Mouse (Mus musculus) limb, embryonic 10.5 days (tissue): ENCODE results near the gene Cyp2c40. TPM values are rescaled to one million over a fixed set of nuclear protein-coding genes. Genes with fewer than 3 reads are reported as not detected.
"Not testable (repeated sequence)": the region's sequence is repeated elsewhere in the genome, so short reads cannot be mapped to it uniquely, and the experiment has no call there.

Experiments
- DNase-seq: peaks from one replicate; pipeline ENCODE4 v3.0.0-alpha.2; 2017; ENCODE audit warnings: low spot score
- H3K27ac ChIP-seq: fragments of 300-500 bp; sonication (generic); 2 replicates; pipeline ENCODE4 v1.5.1; 2016; ENCODE audit warnings: mild to moderate bottlenecking
- H3K27me3 ChIP-seq: fragments of 300-500 bp; sonication (generic); 2 replicates; pipeline ENCODE4 v1.6.1; 2016; ENCODE audit warnings: low read depth, mild to moderate bottlenecking; ENCODE audit not compliant: poor library complexity, severe bottlenecking
- H3K36me3 ChIP-seq: fragments of 300-500 bp; sonication (generic); 2 replicates; pipeline ENCODE4 v1.6.1; 2016; ENCODE audit warnings: mild to moderate bottlenecking, moderate library complexity
- H3K4me1 ChIP-seq: fragments of 300-500 bp; sonication (generic); 2 replicates; pipeline ENCODE4 v1.6.1; 2016
- H3K4me3 ChIP-seq: fragments of 300-500 bp; sonication (generic); 2 replicates; pipeline ENCODE4 v1.5.1; 2016; ENCODE audit warnings: mild to moderate bottlenecking, moderate library complexity
- H3K9me3 ChIP-seq: fragments of 300-500 bp; sonication (generic); replicated peaks from 2 replicates; pipeline ENCODE4 v1.6.1; 2016; ENCODE audit warnings: mild to moderate bottlenecking
- WGBS: fragments of 180-500 bp; shearing (Covaris S2); methylation state at CpG from one replicate; pipeline ENCODE4 v1.1.7; 2016; 5-methylcytosine and 5-hydroxymethylcytosine counted together
- polyA plus RNA-seq: library from polyadenylated mRNA; unstranded; fragments of >200 nt; fragmentation: Nextera tagmentation; extraction: Ambion mirVana; gene quantifications from 2 replicates; pipeline ENCODE4 v1.2.1, GENCODE M21; 2016

The Cyp2c40 gene
- not detected in 2 replicates for polyA plus RNA-seq

DNA sequence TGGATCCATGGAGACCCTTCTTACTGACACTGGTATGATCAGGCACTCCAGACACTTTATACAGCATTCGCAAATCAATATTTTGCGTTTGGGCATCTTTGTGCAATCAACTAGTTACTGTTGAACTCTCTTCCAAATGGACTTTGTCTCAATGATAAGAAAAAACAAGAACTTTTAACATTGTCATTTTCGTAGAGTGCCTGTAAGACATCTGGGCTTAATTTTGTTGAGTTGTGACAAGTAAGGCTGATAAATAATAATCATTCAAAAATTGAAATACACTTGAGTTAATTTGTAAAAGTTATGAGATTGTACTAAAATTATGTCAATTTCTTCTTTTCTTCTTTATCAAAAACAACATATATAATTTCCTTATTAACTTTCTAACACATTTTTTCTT is at the start of gene Cyp2c40:
Gene Cyp2c40, minus strand, starts transcription at position 101 of the 400 bp plus-strand sequence.
- H3K27ac ChIP-seq: not testable (repeated sequence)
- WGBS: 94% methylated on average over 3 of the region's 3 CpGs

DNA sequence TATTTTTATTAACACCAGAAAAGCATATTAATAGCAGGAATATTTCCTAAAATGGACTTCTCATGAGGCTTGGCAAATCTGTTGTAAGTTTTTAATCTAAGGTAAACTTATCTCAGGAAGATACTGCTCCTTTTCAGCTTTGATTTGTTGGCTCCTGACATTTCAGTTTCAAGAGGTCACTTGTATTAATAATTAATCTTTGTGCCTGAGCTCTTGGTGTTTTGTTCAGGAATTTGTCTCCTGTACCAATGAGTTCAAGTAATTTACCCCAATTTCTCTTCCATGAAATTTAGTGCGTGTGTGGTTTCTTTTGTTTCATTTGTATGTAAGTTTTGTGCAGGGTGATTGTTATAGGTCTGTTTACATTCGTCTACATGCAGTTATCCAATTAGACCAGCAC is 8.3 kb upstream of the Cyp2c40 start:
- H3K36me3 ChIP-seq, H3K27ac ChIP-seq, H3K9me3 ChIP-seq, H3K27me3 ChIP-seq, H3K4me3 ChIP-seq, DNase-seq, H3K4me1 ChIP-seq: not testable (repeated sequence)
- 81% methylated on average over 2 of the region's 2 CpGs for WGBS

More for the DNA sequence above, at the start of gene Cyp2c40:
- not testable (repeated sequence) for DNase-seq, H3K4me3 ChIP-seq, H3K9me3 ChIP-seq, H3K27me3 ChIP-seq, H3K36me3 ChIP-seq, H3K4me1 ChIP-seq

GRCm38 (mm10) chr19:39816400-39816799 is 3.8 kb upstream of the Cyp2c40 start:
- 82% methylated on average over 1 of the region's 1 CpGs for WGBS
- not testable (repeated sequence) for H3K4me1 ChIP-seq, H3K27ac ChIP-seq

GRCm38 (mm10) chr19:39815991-39816390 is 3.4 kb upstream of the Cyp2c40 start:
- not testable (repeated sequence) for H3K4me1 ChIP-seq, H3K27me3 ChIP-seq, DNase-seq, H3K9me3 ChIP-seq, H3K27ac ChIP-seq, H3K4me3 ChIP-seq, H3K36me3 ChIP-seq
- 78% methylated on average over 4 of the region's 4 CpGs for WGBS

More at GRCm38 (mm10) chr19:39816400-39816799, 3.8 kb upstream of the Cyp2c40 start:
- H3K36me3 ChIP-seq, H3K4me3 ChIP-seq, H3K27me3 ChIP-seq, DNase-seq, H3K9me3 ChIP-seq: not testable (repeated sequence)

GRCm38 (mm10) chr19:39785458-39785857 is 27.2 kb downstream of the Cyp2c40 start:
- 75% methylated on average over 2 of the region's 2 CpGs for WGBS
- not testable (repeated sequence) for H3K9me3 ChIP-seq, H3K4me3 ChIP-seq, DNase-seq, H3K27me3 ChIP-seq, H3K4me1 ChIP-seq, H3K27ac ChIP-seq, H3K36me3 ChIP-seq

DNA sequence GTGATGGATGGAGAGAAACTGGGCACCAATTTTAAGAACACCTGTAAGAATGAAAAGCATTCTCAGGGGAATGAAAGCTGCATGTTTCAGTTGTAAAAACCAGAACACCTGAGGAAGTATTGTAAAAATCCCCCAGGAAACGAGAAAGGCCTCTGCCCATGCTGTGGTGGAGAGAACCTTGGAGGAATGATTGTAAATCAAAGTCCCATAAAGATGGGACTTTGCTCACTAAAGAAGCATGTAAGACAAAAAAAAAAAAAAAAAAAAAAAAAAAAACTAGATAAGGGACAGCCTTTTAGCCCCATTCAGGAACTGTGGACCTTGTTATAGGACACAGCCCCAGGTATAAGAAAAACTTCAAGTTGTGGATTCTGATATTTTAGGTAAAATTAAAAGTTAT is 67.3 kb downstream of the Cyp2c40 start:
- H3K36me3 ChIP-seq: no peaks in the 10 kb centered on the region
- no peaks in the 10 kb centered on the region for H3K9me3 ChIP-seq
- H3K27ac ChIP-seq: no peak overlapping the region
- no peaks in the 10 kb centered on the region for H3K27me3 ChIP-seq
- 60% methylated on average over 1 of the region's 1 CpGs for WGBS
- H3K4me1 ChIP-seq: no peaks in the 10 kb centered on the region
- no peak for DNase-seq
- no peak overlapping the region for H3K4me3 ChIP-seq

DNA sequence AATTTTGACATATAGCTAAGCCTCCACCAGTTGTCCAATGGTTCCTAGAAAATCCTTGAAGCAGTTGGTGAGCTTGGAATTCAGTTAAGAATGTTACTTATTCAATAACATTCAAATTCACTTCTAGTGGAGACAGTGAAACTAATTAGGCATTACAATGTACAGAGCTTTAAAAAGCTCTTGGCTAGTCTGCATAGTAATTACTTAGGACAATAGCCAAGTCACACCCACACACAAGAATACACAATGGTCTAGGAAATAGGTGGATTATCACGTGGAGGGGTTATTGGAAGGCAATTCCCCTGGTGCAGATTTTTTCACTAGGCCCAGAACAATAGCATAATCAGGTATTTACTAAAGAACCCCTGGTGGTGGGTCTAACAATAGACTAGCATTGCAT is 68.3 kb downstream of the Cyp2c40 start:
- not testable (repeated sequence) for H3K36me3 ChIP-seq, H3K4me3 ChIP-seq, H3K27ac ChIP-seq, H3K4me1 ChIP-seq, H3K27me3 ChIP-seq, DNase-seq, H3K9me3 ChIP-seq
- WGBS: 63% methylated on average over 1 of the region's 1 CpGs

GRCm38 (mm10) chr19:39740920-39741319 is 71.7 kb downstream of the Cyp2c40 start, which contains the start of gene Cyp2c68:
Gene Cyp2c68, minus strand, starts transcription at chr19:39741054.
- H3K9me3 ChIP-seq: no peaks in the 10 kb centered on the region
- H3K36me3 ChIP-seq: no peaks in the 10 kb centered on the region
- H3K4me3 ChIP-seq: no peak within 1 kb of the TSS
- 94% methylated on average over 2 of the region's 2 CpGs for WGBS
- H3K27ac ChIP-seq: no peak within 1 kb of the TSS
- no peaks in the 10 kb centered on the region for H3K4me1 ChIP-seq
- no peaks in the 10 kb centered on the region for H3K27me3 ChIP-seq
- no peak for DNase-seq

Other genes starting within 250 kb of the Cyp2c40 start
- not detected in 2 replicates for gene Cyp2c67, start 163.8 kb downstream of the Cyp2c40 start, polyA plus RNA-seq
- gene Cyp2c68, start 71.8 kb downstream of the Cyp2c40 start, polyA plus RNA-seq: not detected in 2 replicates
- gene Cyp2c69, start 74.0 kb upstream of the Cyp2c40 start, polyA plus RNA-seq: not detected in 2 replicates
- not detected in 2 replicates for gene Cyp2c37, start 179.6 kb upstream of the Cyp2c40 start, polyA plus RNA-seq